Mouse (Mus musculus): ENCODE measurements at regions not wholly inside any gene's neighbourhood (a gene's known extent, or its start where the extent isn't known, plus 50 kb on each side); places are given as distances from the start of the nearest gene placed in this dataset.

- Histone ChIP-seq H3K4me2 (ENCODE audit: insufficient read depth, low read depth, poor library complexity, severe bottlenecking) (no peak overlapping the region), H3K9me3 (replicated peaks; ENCODE audit: low read length) (no peaks in the 10 kb centered on the region), H3K4me3 (replicated peaks in 1 of 3; ENCODE audit: low read depth in 2 of 3, low read length in 2 of 3, poor library complexity in 1 of 3) (no peak overlapping the region), H3K79me2 (replicated peaks; ENCODE audit: control insufficient read depth, extremely low read depth, insufficient read depth, poor library complexity, severe bottlenecking) (no peaks in the 10 kb centered on the region), H3K27me3 (replicated peaks) (no peaks in the 10 kb centered on the region), H3K4me1 (ENCODE audit: control insufficient read depth in 1 of 2, insufficient read depth in 2 of 2) (no peaks in the 10 kb centered on the region), H3K27ac (ENCODE audit: insufficient read depth, low read depth) (no peak overlapping the region), H3K36me3 (replicated peaks in 1 of 2; ENCODE audit: control insufficient read depth in 1 of 2, insufficient read depth in 1 of 2, low read length in 1 of 2) (no peaks in the 10 kb centered on the region), H3K9ac (ENCODE audit: insufficient read depth, low read depth) (no peak overlapping the region)
- dilution Hi-C loops (cut with MboI; ENCODE audit: extremely low pct_ligation_motif_present, extremely low pct_unique_long_range_greater_than_20kb, low sequenced_read_pairs) (no loop called here), in situ Hi-C loops (cut with MboI; ENCODE audit: low pct_ligation_motif_present, low pct_unique_long_range_greater_than_20kb, low sequenced_read_pairs) (no loop called here)
- TF ChIP-seq BHLHE40 (IDR thresholded peaks at IDR 0.05; ENCODE audit: low read depth, low read length) (no peak), TBP (conservative IDR thresholded peaks at IDR 0.05; ENCODE audit: low read depth, low read length) (no peak), SMC3 (IDR thresholded peaks at IDR 0.05; ENCODE audit: low read depth, low read length) (no peak), KAT2A (IDR thresholded peaks at IDR 0.05; ENCODE audit: insufficient replicate concordance, low read length) (no peak), MAX (IDR thresholded peaks at IDR 0.05; ENCODE audit: low read length) (no peak), USF1 (IDR thresholded peaks at IDR 0.05; ENCODE audit: low read depth, low read length) (no peak), HCFC1 (IDR thresholded peaks at IDR 0.05; ENCODE audit: low read depth, low read length) (no peak), CHD1 (IDR thresholded peaks at IDR 0.05; ENCODE audit: low read depth, low read length) (no peak)
- DNase-seq (ENCODE audit: extremely low read depth), result no peak
Observed at GRCm38 (mm10) chr12:36945964-36946363, 162.4 kb upstream of the Meox2 start.

- H3K27me3 ChIP-seq (replicated peaks), result no peaks in the 10 kb centered on the region
- H3K4me2 ChIP-seq (ENCODE audit: insufficient read depth, low read depth, poor library complexity, severe bottlenecking), result no peak overlapping the region
- no peak for DNase-seq (ENCODE audit: extremely low read depth)
- no peak overlapping the region for H3K4me3 ChIP-seq (replicated peaks in 1 of 3; ENCODE audit: low read depth in 2 of 3, low read length in 2 of 3, poor library complexity in 1 of 3)
- no peaks in the 10 kb centered on the region for H3K4me1 ChIP-seq (ENCODE audit: control insufficient read depth in 1 of 2, insufficient read depth in 2 of 2)
- H3K9me3 ChIP-seq (replicated peaks; ENCODE audit: low read length), result no peaks in the 10 kb centered on the region
- no peak overlapping the region for H3K27ac ChIP-seq (ENCODE audit: insufficient read depth, low read depth)
- in situ Hi-C loops (cut with MboI; ENCODE audit: low pct_ligation_motif_present, low pct_unique_long_range_greater_than_20kb, low sequenced_read_pairs), result no loop called here
- no peaks in the 10 kb centered on the region for H3K36me3 ChIP-seq (replicated peaks in 1 of 2; ENCODE audit: control insufficient read depth in 1 of 2, insufficient read depth in 1 of 2, low read length in 1 of 2)
- H3K9ac ChIP-seq (ENCODE audit: insufficient read depth, low read depth), result no peak overlapping the region
- no peaks in the 10 kb centered on the region for H3K79me2 ChIP-seq (replicated peaks; ENCODE audit: control insufficient read depth, extremely low read depth, insufficient read depth, poor library complexity, severe bottlenecking)
- dilution Hi-C loops (cut with MboI; ENCODE audit: extremely low pct_ligation_motif_present, extremely low pct_unique_long_range_greater_than_20kb, low sequenced_read_pairs), result no loop called here
- TF ChIP-seq ZMIZ1 (IDR thresholded peaks at IDR 0.05; ENCODE audit: low read depth, low read length), result no peak
- no peak for TF ChIP-seq SMC3 (IDR thresholded peaks at IDR 0.05; ENCODE audit: low read depth, low read length)
- TF ChIP-seq SIN3A (IDR thresholded peaks at IDR 0.05; ENCODE audit: low read length), result no peak
- TF ChIP-seq TBP (conservative IDR thresholded peaks at IDR 0.05; ENCODE audit: low read depth, low read length), result no peak
- no peak for TF ChIP-seq MAZ (IDR thresholded peaks at IDR 0.05; ENCODE audit: low read depth, low read length)
- TF ChIP-seq PAX5 (IDR thresholded peaks at IDR 0.05; ENCODE audit: low read length), result no peak
- no peak for TF ChIP-seq ZNF384 (IDR thresholded peaks at IDR 0.05; ENCODE audit: low read depth, low read length)
- no peak for TF ChIP-seq ZKSCAN1 (IDR thresholded peaks at IDR 0.05; ENCODE audit: borderline replicate concordance, low read depth, low read length)
- TF ChIP-seq ETS1 (conservative IDR thresholded peaks at IDR 0.05; ENCODE audit: low read depth, low read length), result no peak
- TF ChIP-seq MAX (IDR thresholded peaks at IDR 0.05; ENCODE audit: low read length), result no peak
Observed at GRCm38 (mm10) chr12:36947902-36948301, 160.4 kb upstream of the Meox2 start.
